Mouse (Mus musculus) hindbrain, embryonic 11.5 days (tissue): Measurements from ENCODE around the gene Nrxn1. TPM values are rescaled to one million over a fixed set of nuclear protein-coding genes. Genes with fewer than 3 reads are reported as not detected.

Experiments used
- ATAC-seq: fragments of 200-750 bp; cut with Nextera tagmentation; 2 replicates; pipeline ENCODE4 v1.8.0; 2017; ENCODE audit warnings: mild to moderate bottlenecking, moderate TSS enrichment, moderate library complexity; ENCODE audit not compliant: low FRiP score
- DNase-seq: peaks from one replicate; pipeline ENCODE4 v3.0.0-alpha.2; 2015; ENCODE audit warnings: low spot score
- H3K27ac ChIP-seq: fragments of 300-500 bp; sonication (generic); 2 replicates; pipeline ENCODE4 v1.5.1; 2014; ENCODE audit warnings: mild to moderate bottlenecking, low read depth, low read length
- H3K27me3 ChIP-seq: fragments of 300-500 bp; sonication (generic); 2 replicates; pipeline ENCODE4 v1.6.1; 2014; ENCODE audit warnings: mild to moderate bottlenecking, low read length, moderate library complexity, mixed read lengths; ENCODE audit not compliant: control insufficient read depth, insufficient read depth
- H3K36me3 ChIP-seq: fragments of 300-500 bp; sonication (generic); 2 replicates; pipeline ENCODE4 v1.6.1; 2014; ENCODE audit warnings: mild to moderate bottlenecking, low read length, moderate library complexity, mixed read lengths; ENCODE audit not compliant: control insufficient read depth, insufficient read depth
- H3K4me1 ChIP-seq: fragments of 300-500 bp; sonication (generic); replicated peaks from 2 replicates; pipeline ENCODE4 v1.6.1; 2014; ENCODE audit warnings: low read length, mixed read lengths; ENCODE audit not compliant: control insufficient read depth, insufficient read depth
- H3K4me2 ChIP-seq: fragments of 300-500 bp; sonication (generic); replicated peaks from 2 replicates; pipeline ENCODE4 v1.6.1; 2014; ENCODE audit warnings: mild to moderate bottlenecking, low read depth, low read length
- H3K4me3 ChIP-seq: fragments of 300-500 bp; sonication (generic); 2 replicates; pipeline ENCODE4 v1.5.1; 2014; ENCODE audit warnings: low read depth, low read length
- H3K9ac ChIP-seq: fragments of 300-500 bp; sonication (generic); 2 replicates; pipeline ENCODE4 v1.6.1; 2014; ENCODE audit warnings: low read depth, low read length
- H3K9me3 ChIP-seq: fragments of 300-500 bp; sonication (generic); 2 replicates; pipeline ENCODE4 v1.6.1; 2016; ENCODE audit warnings: low read length; ENCODE audit not compliant: control insufficient read depth
- WGBS: fragments of 180-500 bp; shearing (Covaris S2); extraction: QIAGEN DNeasy Blood & Tissue Kit; methylation state at CpG from one replicate; pipeline ENCODE4 v1.1.7; 2014; 5-methylcytosine and 5-hydroxymethylcytosine counted together
- polyA plus RNA-seq: library from polyadenylated mRNA; unstranded; fragments of >200 nt; fragmentation: Nextera tagmentation; extraction: Ambion mirVana; gene quantifications from 2 replicates; pipeline ENCODE4 v1.2.1, GENCODE M21; 2014

The Nrxn1 gene
- polyA plus RNA-seq, 1 experiment from 2014 or later, result 25.0 TPM

- Histone ChIP-seq H3K36me3 (no peaks in the 10 kb centered on the region), H3K9ac (no peak overlapping the region), H3K27ac (no peak overlapping the region), H3K4me3 (no peak overlapping the region), H3K4me2 (no peak overlapping the region), H3K27me3 (no peaks in the 10 kb centered on the region), H3K4me1 (no peaks in the 10 kb centered on the region), H3K9me3 (no peaks in the 10 kb centered on the region)
- ATAC-seq, result peak; percentile 36
- DNase-seq, result no peak
- 56% methylated on average over 5 of the region's 5 CpGs for WGBS
These were observed 885.3 kb downstream of the Nrxn1 start for GRCm38 (mm10) chr17:90207617-90208016.

- no peaks in the 10 kb centered on the region for H3K4me1 ChIP-seq
- DNase-seq, result no peak
- H3K4me2 ChIP-seq, result no peak overlapping the region
- H3K36me3 ChIP-seq, result no peaks in the 10 kb centered on the region
- no peak overlapping the region for H3K9ac ChIP-seq
- no peak overlapping the region for H3K27ac ChIP-seq
- no peak overlapping the region for H3K4me3 ChIP-seq
- no peak for ATAC-seq
- no peaks in the 10 kb centered on the region for H3K9me3 ChIP-seq
- H3K27me3 ChIP-seq, result no peaks in the 10 kb centered on the region
These were observed 888.9 kb downstream of the Nrxn1 start for GRCm38 (mm10) chr17:90203993-90204392.

GRCm38 (mm10) chr17:90202785-90203184, 890.1 kb downstream of the Nrxn1 start:
- no peaks in the 10 kb centered on the region for H3K27me3 ChIP-seq
- H3K27ac ChIP-seq, result no peak overlapping the region
- H3K9me3 ChIP-seq, result no peaks in the 10 kb centered on the region
- no peak for DNase-seq
- WGBS, result 82% methylated on average over 2 of the region's 2 CpGs
- no peaks in the 10 kb centered on the region for H3K4me1 ChIP-seq
- no peaks in the 10 kb centered on the region for H3K36me3 ChIP-seq
- H3K4me2 ChIP-seq, result no peak overlapping the region
- H3K4me3 ChIP-seq, result no peak overlapping the region
- H3K9ac ChIP-seq, result no peak overlapping the region
- no peak for ATAC-seq

GRCm38 (mm10) chr17:90196772-90197171, 896.1 kb downstream of the Nrxn1 start:
- 10% methylated on average over 1 of the region's 1 CpGs for WGBS
- DNase-seq (peak; percentile 5), ATAC-seq (0 out of 2 replicates have a peak, but pooled peaks have one; percentile 61)
- no peaks in the 10 kb centered on the region for H3K9me3 ChIP-seq
- no peak overlapping the region for H3K9ac ChIP-seq
- H3K27me3 ChIP-seq, result no peaks in the 10 kb centered on the region
- H3K36me3 ChIP-seq, result no peaks in the 10 kb centered on the region
- no peak overlapping the region for H3K4me3 ChIP-seq
- no peak overlapping the region for H3K4me2 ChIP-seq
- H3K27ac ChIP-seq, result no peak overlapping the region
- no peaks in the 10 kb centered on the region for H3K4me1 ChIP-seq

GRCm38 (mm10) chr17:90141602-90142001, 951.3 kb downstream of the Nrxn1 start:
- DNase-seq (peak; percentile 39), ATAC-seq (no peak)
- no peak overlapping the region for H3K9ac ChIP-seq
- no peaks in the 10 kb centered on the region for H3K27me3 ChIP-seq
- no peak overlapping the region for H3K27ac ChIP-seq
- H3K4me1 ChIP-seq, result no peaks in the 10 kb centered on the region
- H3K4me3 ChIP-seq, result no peak overlapping the region
- no peaks in the 10 kb centered on the region for H3K9me3 ChIP-seq
- no peak overlapping the region for H3K4me2 ChIP-seq
- WGBS, result 53% methylated on average over 4 of the region's 4 CpGs
- H3K36me3 ChIP-seq, result no peaks in the 10 kb centered on the region

- Histone ChIP-seq H3K4me2 (no peak overlapping the region), H3K27ac (no peak overlapping the region), H3K27me3 (no peaks in the 10 kb centered on the region), H3K4me1 (no peaks in the 10 kb centered on the region), H3K4me3 (no peak overlapping the region), H3K36me3 (no peaks in the 10 kb centered on the region), H3K9ac (no peak overlapping the region), H3K9me3 (no peaks in the 10 kb centered on the region)
- no peak for DNase-seq
- WGBS, result 69% methylated on average over 12 of the region's 12 CpGs
- peak; percentile 19; the same call in 1 of the 2 replicates for ATAC-seq
These were observed 962.0 kb downstream of the Nrxn1 start for GRCm38 (mm10) chr17:90130836-90131235.

- no peak overlapping the region for H3K4me2 ChIP-seq
- H3K27me3 ChIP-seq, result no peaks in the 10 kb centered on the region
- 91% methylated on average over 2 of the region's 2 CpGs for WGBS
- ATAC-seq (no peak), DNase-seq (no peak)
- H3K4me1 ChIP-seq, result no peaks in the 10 kb centered on the region
- H3K9ac ChIP-seq, result no peak overlapping the region
- H3K9me3 ChIP-seq, result no peaks in the 10 kb centered on the region
- no peak overlapping the region for H3K4me3 ChIP-seq
- no peaks in the 10 kb centered on the region for H3K36me3 ChIP-seq
- no peak overlapping the region for H3K27ac ChIP-seq
These were observed 963.7 kb downstream of the Nrxn1 start for GRCm38 (mm10) chr17:90129183-90129582.

GRCm38 (mm10) chr17:90127561-90127960, 965.3 kb downstream of the Nrxn1 start:
- Histone ChIP-seq H3K4me1 (no peaks in the 10 kb centered on the region), H3K4me3 (no peak overlapping the region), H3K9me3 (no peaks in the 10 kb centered on the region), H3K36me3 (no peaks in the 10 kb centered on the region), H3K27me3 (no peaks in the 10 kb centered on the region), H3K27ac (no peak overlapping the region), H3K4me2 (no peak overlapping the region), H3K9ac (no peak overlapping the region)
- WGBS, result 87% methylated on average over 1 of the region's 1 CpGs
- ATAC-seq, result no peak
- no peak for DNase-seq

DNA sequence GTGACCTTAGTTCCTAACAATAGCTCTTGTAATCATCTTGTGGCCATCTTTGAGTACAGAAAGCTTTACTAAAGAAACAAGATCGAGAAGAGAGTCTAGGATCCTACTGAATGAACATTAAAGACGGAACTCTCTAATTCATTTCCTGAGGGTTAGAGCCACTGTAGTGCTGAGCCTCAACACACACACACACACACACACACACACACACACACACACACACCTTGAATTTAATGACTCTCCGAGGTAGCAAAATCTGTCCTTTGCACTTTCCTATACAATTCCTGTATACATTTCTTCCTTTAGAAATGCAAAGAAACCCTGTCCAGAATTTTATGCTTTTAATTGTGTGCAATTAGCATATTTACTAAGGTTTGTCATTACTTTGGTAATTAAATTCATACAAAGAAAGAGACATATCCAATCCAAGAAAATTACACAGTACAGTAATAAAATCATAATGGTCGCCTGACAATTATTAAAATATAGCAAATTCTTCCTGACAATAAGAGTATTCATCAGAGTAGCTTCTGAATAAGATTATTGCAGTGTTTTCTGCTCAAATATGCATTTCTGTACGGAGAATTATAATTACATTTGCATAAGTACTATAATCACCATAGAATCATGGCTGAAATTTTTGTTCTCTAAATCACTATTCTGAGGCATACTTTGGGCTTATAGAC, 969.9 kb downstream of the Nrxn1 start:
- H3K9me3 ChIP-seq, result no peaks in the 10 kb centered on the region
- H3K4me2 ChIP-seq, result no peak overlapping the region
- DNase-seq, result no peak
- no peak overlapping the region for H3K4me3 ChIP-seq
- ATAC-seq, result no peak
- 88% methylated on average over 5 of the region's 5 CpGs for WGBS
- H3K4me1 ChIP-seq, result no peaks in the 10 kb centered on the region
- no peaks in the 10 kb centered on the region for H3K36me3 ChIP-seq
- no peaks in the 10 kb centered on the region for H3K27me3 ChIP-seq
- no peak overlapping the region for H3K27ac ChIP-seq
- H3K9ac ChIP-seq, result no peak overlapping the region
